Mouse (Mus musculus) kidney, postnatal 36 days (tissue): ENCODE results near the gene 2610301B20Rik.
"Not testable (repeated sequence)": the region's sequence is repeated elsewhere in the genome, so short reads cannot be mapped to it uniquely, and the experiment has no call there.

Experiments used
- DNase-seq, 2 experiments: peaks; one replicate each; pipeline ENCODE4 v3.0.0; 2021 to 2022; ENCODE audit warnings: mixed read lengths in 2 of 2

2610301B20Rik gene

DNA sequence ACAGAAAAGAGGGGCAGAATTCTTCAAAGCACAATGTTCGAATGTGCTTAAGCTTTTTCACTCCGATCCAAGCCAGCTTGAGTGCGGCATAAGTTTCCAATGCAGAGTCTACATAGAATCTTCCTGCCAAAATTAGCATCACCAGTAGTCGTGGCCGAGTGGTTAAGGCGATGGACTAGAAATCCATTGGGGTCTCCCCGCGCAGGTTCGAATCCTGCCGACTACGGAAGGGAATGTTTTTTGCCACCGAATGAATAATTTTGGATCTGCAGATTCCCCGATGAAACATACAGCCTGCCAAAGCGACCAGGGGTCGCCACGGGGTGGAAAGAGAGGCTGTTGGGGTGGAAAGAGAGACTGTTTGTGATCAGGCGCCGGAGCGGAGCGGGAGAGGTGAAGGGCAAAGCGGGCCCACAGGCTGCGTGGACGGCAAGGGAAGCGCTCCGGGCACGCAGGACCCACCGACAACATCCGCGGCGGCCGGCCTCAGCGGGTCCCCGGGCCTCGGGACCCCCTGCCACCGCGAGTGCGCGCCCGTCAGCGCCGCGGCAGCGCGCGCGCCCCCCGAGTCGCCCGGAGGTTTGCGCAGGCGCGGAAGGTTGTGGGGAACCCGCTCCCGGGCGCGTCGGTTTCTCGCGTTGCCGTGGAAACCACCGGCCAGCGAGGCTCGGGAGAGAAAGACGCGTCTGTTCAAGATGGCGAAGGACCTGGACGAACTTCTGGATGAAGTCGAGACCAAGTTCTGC is at the start of gene 2610301B20Rik:
TSS of gene 2610301B20Rik (plus strand) at position 579 of the 746 bp plus-strand sequence.
- DNase-seq = peak; percentile 90 to 96

- no peak for DNase-seq
These were observed 41.0 kb upstream of the 2610301B20Rik start for GRCm38 (mm10) chr4:10833273-10833672.

GRCm38 (mm10) chr4:10835252-10836051 is 38.8 kb upstream of the 2610301B20Rik start:
- peak; percentile 9 to 57 for DNase-seq

GRCm38 (mm10) chr4:10845848-10846247 is 28.4 kb upstream of the 2610301B20Rik start:
- no peak for DNase-seq

- no peak for DNase-seq
These were observed 24.5 kb upstream of the 2610301B20Rik start for GRCm38 (mm10) chr4:10849812-10850211.

DNA sequence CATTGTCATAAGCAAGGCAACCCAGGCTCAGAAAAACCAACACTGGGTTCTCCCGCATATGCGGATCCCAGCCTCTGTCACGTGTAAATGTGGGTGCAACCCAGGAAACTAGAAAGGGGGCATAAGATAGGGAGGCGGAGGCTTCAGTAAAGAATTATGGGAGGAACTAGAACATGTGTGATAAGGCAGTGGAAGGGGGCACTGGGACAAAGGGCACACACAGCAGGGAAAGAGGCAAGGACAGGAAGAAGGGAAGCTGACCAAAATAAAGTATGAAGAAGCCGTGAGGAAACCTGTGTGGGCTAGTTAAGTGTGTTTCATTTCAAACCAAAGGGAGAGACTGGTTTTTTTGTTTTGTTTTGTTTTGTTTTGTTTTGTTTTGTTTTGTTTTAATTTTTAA is 23.3 kb upstream of the 2610301B20Rik start:
- no peak for DNase-seq

- no peak for DNase-seq
These were observed 15.1 kb upstream of the 2610301B20Rik start for GRCm38 (mm10) chr4:10859174-10859573.

- DNase-seq = peak; percentile 7 to 12
These were observed 14.3 kb upstream of the 2610301B20Rik start for GRCm38 (mm10) chr4:10859911-10860581.

DNA sequence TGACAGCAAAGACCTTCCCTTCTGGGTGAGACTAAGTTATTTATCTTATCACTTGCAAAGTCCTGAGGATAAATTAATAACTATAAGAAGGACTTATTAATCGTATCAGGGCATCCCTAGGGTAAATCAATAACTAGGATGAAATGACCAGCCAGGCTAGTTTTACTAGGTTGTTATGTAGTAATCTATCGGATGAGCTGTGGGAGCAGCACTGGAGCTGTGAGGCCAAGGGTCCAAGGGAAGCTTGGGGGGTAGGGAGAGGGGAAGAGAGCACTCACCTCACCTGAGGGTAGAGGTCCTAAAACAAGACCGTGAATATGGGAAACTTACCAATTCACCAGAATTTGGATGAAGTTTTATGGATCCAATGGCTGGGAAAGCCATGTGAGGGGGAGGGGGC is 13.5 kb upstream of the 2610301B20Rik start:
- DNase-seq = no peak

GRCm38 (mm10) chr4:10862882-10863281 is 11.4 kb upstream of the 2610301B20Rik start:
- not testable (repeated sequence) for DNase-seq

- no peak for DNase-seq
These were observed 2.1 kb upstream of the 2610301B20Rik start for GRCm38 (mm10) chr4:10872231-10872630.

GRCm38 (mm10) chr4:10872685-10873539 is 1.4 kb upstream of the 2610301B20Rik start:
- no peak for DNase-seq

- peak in 1 of 2 experiments; percentile 46 for DNase-seq
These were observed 764 bp upstream of the 2610301B20Rik start for GRCm38 (mm10) chr4:10873549-10873919.

DNA sequence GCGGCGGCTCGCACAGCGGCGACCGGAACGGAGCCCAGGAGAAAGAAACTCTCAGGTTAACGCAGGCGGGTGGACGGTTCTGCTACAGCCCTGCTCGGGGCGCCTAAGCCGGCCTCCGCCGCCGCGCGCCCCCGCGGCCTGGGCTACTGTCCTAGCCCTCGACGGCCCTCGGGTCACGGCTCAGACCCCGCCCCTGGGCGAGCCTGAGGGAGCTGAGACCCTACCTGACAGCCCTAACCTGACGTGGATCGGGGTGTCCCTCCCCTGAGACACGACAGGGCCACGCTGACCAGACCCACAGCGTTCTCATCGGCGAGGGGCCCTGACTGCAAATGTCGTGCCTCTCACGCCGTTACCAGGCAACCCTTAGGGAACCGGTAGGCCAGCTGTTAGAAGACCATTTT is 422 bp downstream of the 2610301B20Rik start:
- DNase-seq = peak; percentile 37 to 62

GRCm38 (mm10) chr4:10875407-10875806 is 1.1 kb downstream of the 2610301B20Rik start:
- DNase-seq = peak; percentile 23 to 49

DNA sequence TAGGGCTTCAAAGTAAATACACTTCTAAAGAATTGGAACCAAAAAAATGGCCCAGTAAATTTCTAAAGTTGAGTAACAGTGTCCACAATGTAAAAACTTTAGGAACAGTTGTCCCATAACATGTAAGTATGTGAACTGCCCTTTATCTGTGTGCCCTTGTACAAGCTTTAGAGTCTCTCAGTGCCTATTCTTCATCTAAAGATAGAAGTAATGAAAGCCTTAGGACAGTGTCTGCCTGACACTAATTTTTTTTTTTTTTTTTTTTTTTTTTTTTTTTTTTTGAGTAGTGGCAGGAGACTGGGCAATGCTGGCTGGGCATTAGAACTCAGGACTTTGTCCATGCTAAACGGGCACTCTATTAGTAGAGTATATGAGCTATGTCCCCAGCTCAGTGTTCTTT is 2.8 kb downstream of the 2610301B20Rik start:
- DNase-seq = no peak

DNA sequence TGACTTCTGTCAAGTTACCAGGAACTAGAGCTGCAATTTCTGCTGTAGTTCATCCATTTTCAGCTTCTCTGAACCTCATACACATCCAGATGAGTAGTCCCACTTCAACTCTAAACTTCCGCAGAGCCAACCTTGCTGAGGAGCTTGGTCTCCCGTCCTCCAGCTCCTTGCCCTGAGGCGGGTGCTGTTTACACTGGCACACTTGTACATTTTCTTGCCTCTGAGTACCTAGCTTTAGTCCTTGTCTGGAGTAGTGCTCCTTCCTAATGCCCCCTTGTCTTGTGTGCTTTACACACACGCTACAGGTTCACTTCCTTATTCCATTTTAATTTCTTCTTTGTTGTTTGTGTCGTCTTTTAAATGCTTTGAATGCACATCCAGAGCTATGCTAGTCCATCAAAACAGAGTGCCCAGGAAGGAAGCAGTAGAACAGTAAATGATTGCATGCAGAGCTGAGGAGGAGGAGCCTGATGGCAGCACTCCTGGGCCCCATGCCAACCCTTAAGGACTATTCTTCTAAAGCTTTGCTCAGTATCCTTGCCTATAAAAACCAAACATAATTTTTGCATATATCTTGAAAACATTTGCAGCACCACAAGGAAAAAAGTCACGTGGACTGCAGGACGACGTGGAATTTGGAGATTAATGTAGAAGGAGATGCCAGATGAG is 9.6 kb downstream of the 2610301B20Rik start:
- peak in 1 of 2 experiments; percentile 45 for DNase-seq

GRCm38 (mm10) chr4:10888835-10889234 is 14.5 kb downstream of the 2610301B20Rik start:
- no peak for DNase-seq

- DNase-seq = no peak
These were observed 22.0 kb downstream of the 2610301B20Rik start for GRCm38 (mm10) chr4:10896262-10896661.

GRCm38 (mm10) chr4:10896859-10897258 is 22.6 kb downstream of the 2610301B20Rik start:
- peak in 1 of 2 experiments; percentile 26 for DNase-seq

DNA sequence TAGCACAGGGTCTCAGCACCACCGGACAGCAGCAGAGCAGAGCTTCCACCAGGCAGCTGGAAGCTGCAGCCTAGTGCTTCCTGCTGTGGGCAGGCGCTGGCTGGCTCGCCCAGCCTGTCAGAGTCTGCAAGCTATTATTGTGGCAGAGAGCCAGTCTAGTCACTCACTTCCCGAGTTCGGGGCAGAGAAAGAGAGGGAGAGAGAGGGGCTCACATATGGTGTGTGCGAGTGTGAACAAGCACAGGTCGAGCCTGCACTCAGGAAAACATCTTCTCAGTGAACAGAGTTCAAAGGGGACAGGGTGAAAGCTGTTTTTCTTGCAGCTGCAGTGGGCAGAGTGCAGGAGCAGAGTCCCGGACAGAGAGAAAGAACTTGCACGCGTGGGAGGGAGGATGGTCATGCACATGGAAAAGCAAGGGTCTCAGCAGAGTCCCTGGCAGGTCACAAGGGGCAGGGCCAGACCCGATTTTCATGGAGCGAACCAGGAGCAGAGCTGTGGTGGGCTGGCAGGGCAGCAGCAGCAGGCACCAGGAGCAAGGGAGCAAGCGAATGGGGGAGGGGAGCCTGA is 31.0 kb downstream of the 2610301B20Rik start:
- no peak for DNase-seq
